Mouse (Mus musculus) adrenal gland, postnatal 4 days (tissue): Measurements from ENCODE around the gene Tarsl2. TPM values are rescaled to one million over a fixed set of nuclear protein-coding genes. Genes with fewer than 3 reads are reported as not detected.

ENCODE experiments used
- DNase-seq, 2 experiments: peaks; one replicate each; pipeline ENCODE4 v3.0.0; 2021 to 2022; ENCODE audit warnings: low spot score in 2 of 2, mixed read lengths in 2 of 2
- total RNA-seq, 2 experiments: library from RNA; stranded (reverse); gene quantifications; 2 replicates each; pipeline ENCODE4 v1.2.3; 2021

Tarsl2 gene
- total RNA-seq, 2 experiments from 2014 or later: 27.1 to 29.2 TPM

- no peak for DNase-seq
Observed at GRCm38 (mm10) chr7:65650662-65651061, 6.0 kb downstream of the Tarsl2 start.

DNA sequence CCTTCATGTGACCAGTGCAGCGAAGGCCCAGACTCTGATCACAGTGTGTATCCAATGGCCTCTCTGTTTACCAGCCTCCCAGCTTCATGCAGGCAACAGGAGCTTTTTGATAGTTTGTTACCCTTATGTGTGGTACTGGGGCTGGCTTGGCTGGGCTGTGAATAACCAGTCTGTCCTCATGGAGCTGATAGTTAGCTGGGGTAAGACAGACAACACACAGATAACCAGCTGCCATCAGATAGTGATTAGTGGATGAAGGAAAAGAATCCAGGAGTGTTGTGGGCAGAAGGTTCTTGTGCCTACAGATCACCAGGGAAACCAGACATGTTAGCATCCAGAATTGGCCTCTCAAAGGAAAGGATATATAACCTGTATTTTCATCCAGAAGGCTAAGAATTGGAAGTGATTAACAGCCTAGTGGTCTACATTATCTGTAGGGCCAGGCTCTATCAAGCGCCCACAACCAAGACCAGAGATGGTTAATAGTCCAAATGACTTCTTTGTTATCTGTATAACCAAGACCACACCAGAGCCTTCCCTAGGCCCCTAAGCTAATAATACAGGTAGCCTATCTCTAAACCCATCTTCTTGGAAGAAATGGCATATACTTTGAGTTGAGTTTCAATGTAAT, 12.9 kb downstream of the Tarsl2 start:
- DNase-seq: no peak

GRCm38 (mm10) chr7:65663225-65663790, 18.6 kb downstream of the Tarsl2 start:
- DNase-seq: no peak

GRCm38 (mm10) chr7:65663886-65664285, 19.2 kb downstream of the Tarsl2 start:
- no peak for DNase-seq

- DNase-seq: no peak
Observed at GRCm38 (mm10) chr7:65667491-65667890, 22.8 kb downstream of the Tarsl2 start.

DNA sequence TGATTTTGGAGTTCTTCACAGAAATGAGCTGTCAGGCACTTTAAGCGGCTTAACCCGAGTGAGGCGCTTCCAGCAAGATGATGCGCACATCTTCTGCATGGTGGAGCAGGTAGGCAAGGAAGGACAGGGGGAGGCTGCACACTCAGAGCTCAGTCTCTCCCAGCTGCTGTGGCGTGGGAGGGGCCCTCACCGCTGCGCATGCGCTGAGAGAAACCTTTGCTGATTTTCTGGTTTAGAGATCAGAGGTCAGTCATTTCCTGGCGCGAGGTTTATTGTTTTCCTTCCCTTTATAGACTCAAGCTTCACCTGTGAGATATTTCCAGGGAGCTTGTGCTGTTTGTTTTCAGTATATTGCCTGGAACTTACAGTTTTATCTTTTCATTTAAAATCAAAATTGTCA, 33.4 kb downstream of the Tarsl2 start:
- no peak for DNase-seq

- no peak for DNase-seq
Observed at GRCm38 (mm10) chr7:65678900-65679595, 34.4 kb downstream of the Tarsl2 start.

DNA sequence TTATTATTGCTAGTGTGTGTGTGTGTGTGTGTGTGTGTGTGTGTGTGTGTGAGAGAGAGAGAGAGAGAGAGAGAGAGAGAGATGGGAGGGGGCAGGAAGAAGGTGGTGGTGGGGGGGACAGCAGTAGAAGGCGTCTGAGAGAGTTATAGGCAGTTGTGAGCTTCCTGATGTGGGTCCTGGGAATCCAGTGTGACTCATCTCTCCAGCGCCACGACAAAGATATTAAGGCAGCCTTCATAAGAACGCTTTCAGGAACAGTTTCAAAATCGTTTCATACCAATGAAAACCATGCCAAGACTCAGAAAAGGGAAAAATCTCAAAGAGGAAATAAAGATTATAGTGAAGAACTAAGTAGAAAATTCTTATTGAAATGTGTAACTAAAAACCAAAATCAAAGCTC, 36.5 kb downstream of the Tarsl2 start:
- DNase-seq: no peak

DNA sequence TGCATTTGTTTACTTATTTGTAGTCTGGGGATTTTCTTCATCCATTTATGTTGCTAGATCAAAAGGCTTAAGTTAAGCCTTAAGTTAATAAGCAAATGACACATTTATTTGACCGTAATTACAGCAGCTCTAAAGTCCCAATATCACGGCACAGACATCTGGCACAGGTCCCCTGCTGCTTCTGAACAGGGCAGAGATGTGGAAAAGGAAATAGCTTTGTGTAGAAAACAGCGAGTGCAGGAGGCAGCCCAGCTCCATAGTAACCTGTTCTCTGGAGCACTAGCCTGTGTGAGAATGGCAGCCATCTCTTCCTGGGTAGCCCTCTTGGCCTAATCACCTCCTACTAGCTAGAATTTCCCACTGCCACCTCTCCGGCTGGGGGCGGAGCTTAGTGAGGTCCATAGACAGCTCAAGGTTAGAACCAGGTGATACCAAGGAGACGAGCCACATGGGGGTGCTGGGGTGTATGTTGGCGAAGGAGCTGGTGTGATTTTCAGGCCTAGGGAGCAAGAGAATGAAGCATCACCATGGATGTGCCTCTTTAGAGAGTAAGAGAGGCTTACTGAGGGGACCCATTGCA, 39.6 kb downstream of the Tarsl2 start:
- no peak for DNase-seq

DNA sequence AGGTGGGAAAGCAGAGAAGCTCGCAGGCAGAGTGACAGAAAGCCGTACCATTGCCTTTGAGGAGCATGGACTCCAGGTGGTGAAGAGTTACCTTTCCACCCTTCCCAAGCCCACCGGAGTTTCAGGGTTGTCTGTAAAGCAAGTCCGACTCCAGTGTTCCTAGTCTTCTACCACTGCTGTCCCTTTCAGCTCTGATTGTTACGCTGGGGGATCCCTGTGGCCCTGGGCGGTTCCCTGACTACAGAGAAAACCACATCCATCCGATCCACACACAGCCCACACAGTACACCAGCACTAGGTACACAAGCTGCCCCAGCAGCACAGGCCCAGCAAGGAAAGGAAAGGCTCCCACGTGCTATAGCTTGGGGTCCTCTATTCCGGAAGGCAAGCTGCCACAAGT, 42.0 kb downstream of the Tarsl2 start:
- no peak for DNase-seq

- DNase-seq: no peak
Observed at GRCm38 (mm10) chr7:65690869-65691268, 46.2 kb downstream of the Tarsl2 start, which contains the start of gene Tm2d3. Gene Tm2d3 (plus strand): TSS chr7:65691169.

- DNase-seq: no peak
Observed at GRCm38 (mm10) chr7:65691929-65692605, 47.4 kb downstream of the Tarsl2 start.

- no peak for DNase-seq
Observed at GRCm38 (mm10) chr7:65692883-65693282, 48.2 kb downstream of the Tarsl2 start.

GRCm38 (mm10) chr7:65693301-65693821, 48.7 kb downstream of the Tarsl2 start:
- DNase-seq: peak; percentile 75 to 77

GRCm38 (mm10) chr7:65696450-65696849, 51.8 kb downstream of the Tarsl2 start:
- no peak for DNase-seq

- no peak for DNase-seq
Observed at GRCm38 (mm10) chr7:65702076-65702475, 57.4 kb downstream of the Tarsl2 start.

- peak; percentile 51 to 53 for DNase-seq
Observed at GRCm38 (mm10) chr7:65704818-65705242, 60.1 kb downstream of the Tarsl2 start.

- no peak for DNase-seq
Observed at GRCm38 (mm10) chr7:65708506-65708905, 63.8 kb downstream of the Tarsl2 start.

DNA sequence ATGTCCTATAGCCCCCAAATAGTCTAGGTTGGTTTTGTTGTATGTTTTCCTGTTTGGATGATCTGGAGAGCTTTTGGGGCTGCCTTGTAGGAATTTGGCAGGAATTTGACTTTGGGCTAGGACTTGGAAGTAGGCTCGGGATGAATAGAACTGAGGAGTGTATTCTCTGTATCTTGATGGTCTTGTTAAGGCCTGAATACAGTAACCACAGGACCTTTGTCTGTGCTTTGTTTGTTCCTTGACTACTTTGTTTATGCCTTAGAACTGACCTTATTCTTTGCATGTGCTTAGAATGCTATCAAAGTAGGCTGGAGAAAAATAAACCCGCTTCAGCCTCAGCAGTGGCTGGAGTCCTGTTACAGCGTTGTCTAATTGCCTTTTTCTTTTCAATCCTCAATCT, 65.6 kb downstream of the Tarsl2 start:
- no peak for DNase-seq

DNA sequence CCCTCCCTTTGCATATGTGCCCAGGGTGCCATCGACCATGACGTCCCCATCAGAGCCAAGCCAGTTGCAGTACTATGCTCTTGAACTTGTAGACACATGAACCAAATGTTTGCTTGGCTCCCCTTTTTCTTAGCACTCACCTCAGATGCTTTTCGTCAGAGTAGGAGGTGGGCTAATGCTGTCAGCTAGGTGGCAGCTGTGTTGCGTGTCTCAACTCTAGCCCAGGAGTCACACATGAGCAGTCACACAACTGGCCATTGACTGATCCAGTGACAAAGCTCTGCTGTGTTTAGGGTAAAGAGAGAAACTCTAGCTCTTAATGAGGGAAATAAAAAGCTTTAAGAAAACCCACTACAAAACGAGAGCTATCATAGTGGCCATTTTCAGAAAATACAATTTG, 69.1 kb downstream of the Tarsl2 start:
- no peak for DNase-seq

GRCm38 (mm10) chr7:65714304-65714703, 69.6 kb downstream of the Tarsl2 start:
- DNase-seq: no peak
